Mouse (Mus musculus): Measurements from ENCODE around the gene Tsc1. TPM values are rescaled to one million over a fixed set of nuclear protein-coding genes. Genes with fewer than 3 reads are reported as not detected.

Gene Tsc1
- total RNA-seq, 1 experiment: 14.9 TPM

DNA sequence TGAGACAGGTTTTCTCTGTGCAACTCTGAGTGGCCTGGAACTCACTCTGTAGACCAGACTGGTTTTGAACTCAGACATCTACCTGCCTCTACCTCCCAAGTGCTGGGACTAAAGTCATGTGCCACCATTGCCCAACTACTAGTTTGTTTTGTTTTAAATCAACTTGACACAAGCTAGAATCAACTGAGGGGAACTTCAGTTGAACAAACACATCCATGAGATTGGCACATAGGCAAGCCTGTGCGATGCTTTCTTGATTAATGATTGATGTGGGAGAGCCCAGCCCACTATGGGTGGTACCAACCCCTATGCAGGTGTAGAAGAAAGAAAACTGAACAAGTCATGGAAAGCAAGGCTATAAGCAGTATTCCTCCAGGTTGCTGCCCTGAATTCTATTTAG, 5.8 kb upstream of the Tsc1 start:
- TF ChIP-seq ZNF384 (IDR thresholded peaks at IDR 0.05; ENCODE audit: low read depth, low read length): no peak
- no peak for TF ChIP-seq ZC3H11A (IDR thresholded peaks at IDR 0.05; ENCODE audit: borderline replicate concordance, low read depth, low read length)
- TF ChIP-seq HCFC1 (IDR thresholded peaks at IDR 0.05; ENCODE audit: borderline replicate concordance, insufficient read depth, low read length): no peak
- TF ChIP-seq MAFK (IDR thresholded peaks at IDR 0.05; ENCODE audit: insufficient read depth, low read depth, low read length): no peak
- Histone ChIP-seq H3K9ac (ENCODE audit: insufficient read depth, low read depth, low read length, poor library complexity, severe bottlenecking) (no peak overlapping the region), H3K9me3 (ENCODE audit: control insufficient read depth, insufficient read depth, low read depth, low read length) (no peaks in the 10 kb centered on the region)

DNA sequence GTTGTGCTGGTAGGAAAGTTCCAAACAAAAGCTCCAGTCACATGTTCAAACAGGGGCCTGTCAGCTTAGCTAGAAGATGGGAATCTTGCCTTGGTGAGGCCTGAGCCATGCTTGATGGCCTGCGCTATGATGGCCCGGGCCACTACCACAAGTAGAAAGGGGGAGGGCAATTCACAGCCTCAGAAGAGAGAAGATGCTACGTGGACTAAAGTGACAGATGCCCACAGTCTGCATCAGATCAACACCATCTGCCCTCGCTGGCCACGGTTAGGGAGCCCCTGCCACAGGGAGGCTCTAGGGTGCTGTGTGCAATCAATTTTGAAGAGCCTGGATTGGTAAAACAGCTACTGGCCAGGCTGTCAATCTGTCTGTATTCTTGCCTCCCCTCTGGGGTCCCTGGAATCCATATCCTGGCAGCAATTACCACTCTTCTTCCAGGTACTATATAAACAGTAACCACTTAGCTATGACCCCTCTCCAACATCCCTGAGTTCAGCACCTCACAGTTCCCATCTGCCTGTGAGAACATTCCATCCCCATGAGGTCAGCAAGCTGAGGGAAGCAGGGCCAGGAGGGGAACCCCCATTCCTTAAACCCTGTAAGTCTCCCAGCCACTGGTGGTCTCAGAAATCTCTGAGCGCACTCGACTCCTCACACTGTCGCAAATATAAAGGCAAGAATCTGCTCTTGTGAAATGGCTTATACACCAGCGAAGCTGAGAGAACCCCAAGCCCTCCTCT, 3.8 kb upstream of the Tsc1 start:
- Histone ChIP-seq H3K9ac (ENCODE audit: insufficient read depth, low read depth, low read length, poor library complexity, severe bottlenecking) (no peak overlapping the region), H3K36me3 (ENCODE audit: control insufficient read depth, insufficient read depth, low read length, poor library complexity, severe bottlenecking) (no peaks in the 10 kb centered on the region), H3K27ac (ENCODE audit: insufficient read depth, low read depth, low read length, poor library complexity, severe bottlenecking) (no peak overlapping the region), H3K4me1 (ENCODE audit: control insufficient read depth in 2 of 2, insufficient read depth in 2 of 2, low read length in 2 of 2, poor library complexity in 1 of 2) (peaks cover 3 to 4% of the 10 kb centered on the region in 2 experiments; a peak in 2 of 4 replicates), H3K9me3 (ENCODE audit: control insufficient read depth, insufficient read depth, low read depth, low read length) (no peaks in the 10 kb centered on the region), H3K4me3 (ENCODE audit: insufficient read depth in 1 of 2, low read depth in 1 of 2, low read length in 2 of 2, poor library complexity in 1 of 2, severe bottlenecking in 1 of 2) (no peak overlapping the region)
- no peak for TF ChIP-seq ZNF384 (IDR thresholded peaks at IDR 0.05; ENCODE audit: low read depth, low read length)
- no peak for TF ChIP-seq MAFK (IDR thresholded peaks at IDR 0.05; ENCODE audit: insufficient read depth, low read depth, low read length)
- no peak for TF ChIP-seq ZC3H11A (IDR thresholded peaks at IDR 0.05; ENCODE audit: borderline replicate concordance, low read depth, low read length)
- in situ Hi-C loops (cut with MboI; ENCODE audit: low sequenced_read_pairs in 2 of 2, unreplicated experiment in 2 of 2): no loop called here
- DNase-seq (ENCODE audit: low read depth, low spot score): no peak

More for the DNA sequence above, 5.8 kb upstream of the Tsc1 start:
- H3K27ac ChIP-seq (ENCODE audit: insufficient read depth, low read depth, low read length, poor library complexity, severe bottlenecking): no peak overlapping the region
- no peak for DNase-seq (ENCODE audit: low read depth, low spot score)
- H3K36me3 ChIP-seq (ENCODE audit: control insufficient read depth, insufficient read depth, low read length, poor library complexity, severe bottlenecking): no peaks in the 10 kb centered on the region
- peaks cover 0 to 2% of the 10 kb centered on the region in 2 experiments; a peak in 1 of 4 replicates for H3K4me1 ChIP-seq (ENCODE audit: control insufficient read depth in 2 of 2, insufficient read depth in 2 of 2, low read length in 2 of 2, poor library complexity in 1 of 2)
- in situ Hi-C loops (cut with MboI; ENCODE audit: low sequenced_read_pairs in 2 of 2, unreplicated experiment in 2 of 2): no loop called here
- H3K4me3 ChIP-seq (ENCODE audit: insufficient read depth in 1 of 2, low read depth in 1 of 2, low read length in 2 of 2, poor library complexity in 1 of 2, severe bottlenecking in 1 of 2): no peak overlapping the region

DNA sequence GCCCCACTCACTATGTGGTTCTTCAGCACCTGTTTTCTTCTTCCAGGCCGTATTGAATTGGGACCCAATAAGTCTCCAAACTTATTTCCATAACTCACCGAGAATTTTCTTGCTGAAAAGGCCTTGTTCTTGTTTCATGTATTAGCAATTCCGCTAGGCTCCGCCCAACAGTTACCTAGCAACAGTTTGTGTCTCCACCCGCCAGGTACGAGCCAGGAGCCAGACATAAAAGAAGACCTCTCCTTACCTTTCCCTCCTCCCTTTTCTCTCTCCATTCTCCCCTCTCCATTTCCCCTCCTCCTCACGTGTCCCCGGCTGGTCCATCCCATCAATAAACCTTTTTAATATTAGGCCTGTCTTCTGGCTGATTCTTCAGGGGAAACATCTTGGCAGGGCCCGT, 2.7 kb upstream of the Tsc1 start:
- H3K9ac ChIP-seq (ENCODE audit: insufficient read depth, low read depth, low read length, poor library complexity, severe bottlenecking): peak overlapping the region; percentile 28; the same call in 1 of the 2 replicates
- no peak for TF ChIP-seq ZC3H11A (IDR thresholded peaks at IDR 0.05; ENCODE audit: borderline replicate concordance, low read depth, low read length)
- in situ Hi-C loops (cut with MboI; ENCODE audit: low sequenced_read_pairs in 2 of 2, unreplicated experiment in 2 of 2): no loop called here
- H3K4me3 ChIP-seq (ENCODE audit: insufficient read depth in 1 of 2, low read depth in 1 of 2, low read length in 2 of 2, poor library complexity in 1 of 2, severe bottlenecking in 1 of 2): peak overlapping the region; percentile 27 to 61; a peak in 3 of 4 replicates
- H3K4me1 ChIP-seq (ENCODE audit: control insufficient read depth in 2 of 2, insufficient read depth in 2 of 2, low read length in 2 of 2, poor library complexity in 1 of 2): peaks cover 3 to 4% of the 10 kb centered on the region in 2 experiments; a peak in 3 of 4 replicates
- H3K36me3 ChIP-seq (ENCODE audit: control insufficient read depth, insufficient read depth, low read length, poor library complexity, severe bottlenecking): no peaks in the 10 kb centered on the region
- H3K27ac ChIP-seq (ENCODE audit: insufficient read depth, low read depth, low read length, poor library complexity, severe bottlenecking): no peak overlapping the region
- H3K9me3 ChIP-seq (ENCODE audit: control insufficient read depth, insufficient read depth, low read depth, low read length): no peaks in the 10 kb centered on the region
- DNase-seq (ENCODE audit: low read depth, low spot score): no peak

DNA sequence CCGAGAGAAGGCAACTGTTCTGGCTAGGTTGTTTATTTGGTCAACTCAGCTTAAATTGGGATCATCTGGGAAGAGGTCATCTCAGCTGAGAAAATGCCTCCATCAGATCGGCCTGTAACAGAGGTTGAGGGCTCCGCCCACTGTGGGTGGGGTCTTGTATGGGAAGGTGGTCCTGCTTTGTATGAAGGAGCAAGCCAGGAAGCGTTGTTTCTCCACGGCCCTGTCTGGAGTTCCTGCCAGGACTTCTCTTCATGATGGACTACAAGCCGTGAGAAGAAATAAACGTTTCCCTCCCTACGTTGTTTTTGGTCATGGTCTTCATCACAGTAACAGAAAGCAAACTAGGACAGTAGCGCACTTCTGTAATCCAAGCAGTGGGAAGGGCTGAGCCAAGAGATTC, 2.1 kb upstream of the Tsc1 start:
- in situ Hi-C loops (cut with MboI; ENCODE audit: low sequenced_read_pairs in 2 of 2, unreplicated experiment in 2 of 2): no loop called here
- DNase-seq (ENCODE audit: low read depth, low spot score): peak; percentile 89
- TF ChIP-seq HCFC1 (IDR thresholded peaks at IDR 0.05; ENCODE audit: borderline replicate concordance, insufficient read depth, low read length) (no peak), MAFK (IDR thresholded peaks at IDR 0.05; ENCODE audit: insufficient read depth, low read depth, low read length) (0 out of 2 replicates have a peak, but pooled peaks have one; percentile 24), ZNF384 (IDR thresholded peaks at IDR 0.05; ENCODE audit: low read depth, low read length) (no peak)
- Histone ChIP-seq H3K9ac (ENCODE audit: insufficient read depth, low read depth, low read length, poor library complexity, severe bottlenecking) (no peak overlapping the region), H3K4me1 (ENCODE audit: control insufficient read depth in 2 of 2, insufficient read depth in 2 of 2, low read length in 2 of 2, poor library complexity in 1 of 2) (peaks cover 3 to 4% of the 10 kb centered on the region in 2 experiments; a peak in 3 of 4 replicates), H3K27ac (ENCODE audit: insufficient read depth, low read depth, low read length, poor library complexity, severe bottlenecking) (no peak overlapping the region), H3K36me3 (ENCODE audit: control insufficient read depth, insufficient read depth, low read length, poor library complexity, severe bottlenecking) (no peaks in the 10 kb centered on the region), H3K9me3 (ENCODE audit: control insufficient read depth, insufficient read depth, low read depth, low read length) (no peaks in the 10 kb centered on the region), H3K4me3 (ENCODE audit: insufficient read depth in 1 of 2, low read depth in 1 of 2, low read length in 2 of 2, poor library complexity in 1 of 2, severe bottlenecking in 1 of 2) (peak overlapping the region; percentile 27 to 61; a peak in 3 of 4 replicates)

DNA sequence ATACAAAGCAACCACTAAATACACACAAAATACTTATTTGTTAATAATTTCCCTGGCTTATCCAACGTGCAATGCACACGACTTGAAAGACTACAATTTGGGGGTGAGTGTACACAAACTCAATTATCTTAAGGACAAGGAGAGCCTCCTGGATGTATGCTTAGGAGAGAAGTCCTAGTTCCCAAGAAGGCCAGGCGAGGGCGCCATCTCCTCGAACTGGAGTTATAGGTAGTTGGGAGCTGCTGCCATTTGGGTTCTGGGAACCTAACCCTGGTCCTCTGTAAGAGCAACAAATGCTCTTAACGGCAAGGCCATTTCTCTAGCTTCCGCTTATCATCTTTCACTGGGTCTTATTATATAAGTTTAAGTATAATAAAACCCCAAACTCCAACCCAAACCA, 1.2 kb upstream of the Tsc1 start:
- TF ChIP-seq CHD2 (IDR thresholded peaks at IDR 0.05; ENCODE audit: low read depth, low read length) (no peak), ZNF384 (IDR thresholded peaks at IDR 0.05; ENCODE audit: low read depth, low read length) (no peak), ZC3H11A (IDR thresholded peaks at IDR 0.05; ENCODE audit: borderline replicate concordance, low read depth, low read length) (no peak), HCFC1 (IDR thresholded peaks at IDR 0.05; ENCODE audit: borderline replicate concordance, insufficient read depth, low read length) (no peak), MAFK (IDR thresholded peaks at IDR 0.05; ENCODE audit: insufficient read depth, low read depth, low read length) (no peak)
- in situ Hi-C loops (cut with MboI; ENCODE audit: low sequenced_read_pairs in 2 of 2, unreplicated experiment in 2 of 2): no loop called here

More for the DNA sequence above, 1.2 kb upstream of the Tsc1 start:
- Histone ChIP-seq H3K9me3 (ENCODE audit: control insufficient read depth, insufficient read depth, low read depth, low read length) (no peaks in the 10 kb centered on the region), H3K36me3 (ENCODE audit: control insufficient read depth, insufficient read depth, low read length, poor library complexity, severe bottlenecking) (no peaks in the 10 kb centered on the region), H3K9ac (ENCODE audit: insufficient read depth, low read depth, low read length, poor library complexity, severe bottlenecking) (peak overlapping the region; percentile 36; the same call in 1 of the 2 replicates), H3K4me1 (ENCODE audit: control insufficient read depth in 2 of 2, insufficient read depth in 2 of 2, low read length in 2 of 2, poor library complexity in 1 of 2) (peaks cover 3 to 4% of the 10 kb centered on the region in 2 experiments; a peak in 3 of 4 replicates), H3K27ac (ENCODE audit: insufficient read depth, low read depth, low read length, poor library complexity, severe bottlenecking) (no peak overlapping the region), H3K4me3 (ENCODE audit: insufficient read depth in 1 of 2, low read depth in 1 of 2, low read length in 2 of 2, poor library complexity in 1 of 2, severe bottlenecking in 1 of 2) (no peak overlapping the region)
- DNase-seq (ENCODE audit: low read depth, low spot score): peak; percentile 80

Data from ES-E14 (cell line).